Mouse (Mus musculus) small intestine, adult 2 months (tissue): Measurements from ENCODE around the gene Slc34a1.

Source experiments
- CTCF ChIP-seq: fragments of 200-500 bp; IDR thresholded peaks from 2 replicates; pipeline ENCODE4 v1.5.1; 2012; ENCODE audit warnings: low read depth, mild to moderate bottlenecking, control low read depth, inconsistent platforms, low read length, moderate library complexity, mixed read lengths; ENCODE audit not compliant: insufficient replicate concordance, insufficient read length; ENCODE audit errors: extremely low read depth
- POLR2A ChIP-seq: fragments of 200-500 bp; IDR thresholded peaks from 2 replicates; pipeline ENCODE4 v1.6.1; 2012; ENCODE audit warnings: low read depth, mild to moderate bottlenecking, control low read depth, inconsistent platforms, low read length, moderate library complexity

DNA sequence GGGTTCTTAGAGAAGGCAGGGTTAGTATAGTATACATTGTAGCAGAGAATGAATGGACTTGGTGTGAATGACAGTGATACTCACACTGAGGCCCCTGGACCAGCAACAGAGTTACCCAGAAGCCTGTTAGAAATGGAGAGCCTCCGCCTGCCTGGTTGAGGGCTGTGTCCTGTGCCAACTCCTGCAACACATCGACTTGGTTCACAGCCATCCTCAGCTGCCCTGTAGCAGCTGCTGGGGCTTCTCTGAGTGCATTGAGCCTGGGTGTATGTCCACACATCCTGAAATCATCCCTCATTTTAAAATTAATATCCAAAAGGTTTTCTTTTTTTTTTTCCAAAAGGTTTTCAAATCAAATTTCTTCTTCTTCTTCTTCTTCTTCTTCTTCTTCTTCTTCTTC, 22.1 kb upstream of the Slc34a1 start:
- TF ChIP-seq CTCF (no peak), POLR2A (no peak)
